Mouse (Mus musculus) thymus, adult 2 months (tissue): ENCODE data around the gene Igsf9b.

Experiments used
- CTCF ChIP-seq: fragments of 200-500 bp; IDR thresholded peaks from 2 replicates; pipeline ENCODE4 v1.5.1; 2012; ENCODE audit warnings: mild to moderate bottlenecking, control low read depth, low read length, moderate library complexity, borderline replicate concordance; ENCODE audit not compliant: control insufficient read depth, poor library complexity, insufficient read depth; ENCODE audit errors: extremely low read depth
- POLR2A ChIP-seq: fragments of 200-500 bp; IDR thresholded peaks from 2 replicates; pipeline ENCODE4 v1.6.1; 2012; ENCODE audit warnings: mild to moderate bottlenecking, low read length, control low read depth, moderate library complexity; ENCODE audit not compliant: control insufficient read depth, poor library complexity, insufficient read depth; ENCODE audit errors: extremely low read depth

DNA sequence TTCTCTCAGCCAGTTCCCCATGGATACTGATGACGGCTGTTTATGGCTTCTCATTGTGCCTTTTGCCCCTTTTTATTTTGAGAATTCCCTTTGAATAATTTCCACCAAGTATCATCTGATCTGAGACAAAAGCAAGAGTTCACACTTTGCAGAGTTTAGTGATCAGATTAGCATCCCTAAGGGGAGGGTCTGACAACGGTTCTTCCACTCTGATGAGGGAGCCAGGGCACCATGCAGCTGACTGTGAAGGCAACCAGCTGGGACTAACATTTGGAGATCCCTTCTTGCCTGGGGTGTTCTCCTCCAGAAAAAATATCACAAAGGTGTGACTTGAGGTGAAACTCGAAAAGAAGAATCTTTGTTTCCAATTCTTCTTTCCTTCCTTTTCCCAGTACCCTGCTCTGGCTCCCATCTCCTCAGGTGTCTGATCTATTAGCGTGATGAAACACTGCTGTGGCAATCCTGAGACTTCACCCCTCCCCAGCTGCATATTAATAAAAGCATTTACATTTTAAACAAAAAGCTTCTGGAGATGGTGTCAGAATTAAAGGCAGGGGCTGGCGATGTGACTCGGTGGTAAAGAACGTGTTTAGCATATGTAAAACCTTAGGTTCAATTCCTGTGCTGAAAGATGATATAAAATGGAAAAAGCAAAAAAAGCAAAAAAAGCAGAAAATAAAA, 46.8 kb upstream of the Igsf9b start:
- TF ChIP-seq CTCF (no peak), POLR2A (no peak)
